Mouse (Mus musculus) adrenal gland, postnatal 14 days (tissue): Measurements from ENCODE around the gene Zscan21. TPM values are rescaled to one million over a fixed set of nuclear protein-coding genes. Genes with fewer than 3 reads are reported as not detected.

Experiments used
- microRNA-seq, 2 experiments: library from miRNA; unstranded; fragments of <30 nt; microRNA quantifications; one replicate each; pipeline ENCODE4 v1.2.0; 2021
- total RNA-seq: library from RNA; stranded (reverse); gene quantifications from 2 replicates; pipeline ENCODE4 v1.2.3, GENCODE M21; 2021

Gene Zscan21
- total RNA-seq, 1 experiment from 2014 or later: 17.2 TPM

Small RNAs within 50 kb of the gene (microRNA-seq; reads per million reads assigned to microRNA genes)
- 1,609 to 2,727 reads per million in 2 experiments for gene Mir106b
- 609 to 743 reads per million in 2 experiments for gene Mir25
- gene Mir93: 4,430 to 8,323 reads per million in 2 experiments

Other genes with a start within 250 kb of the Zscan21 start
- gene Pilrb2, start 245.1 kb upstream of the Zscan21 start, total RNA-seq: 0.45 and 0.70 TPM in 2 replicates
- 0.26 and 7.7 TPM in 2 replicates for gene Cyp3a13, start 195.3 kb upstream of the Zscan21 start, total RNA-seq
- gene Gjc3, start 153.8 kb upstream of the Zscan21 start, total RNA-seq: 0.70 and 0.94 TPM in 2 replicates
- gene Azgp1, start 135.4 kb upstream of the Zscan21 start, total RNA-seq: 6.4 and 99.5 TPM in 2 replicates
- not detected in 2 replicates for gene Smok3a, start 95.6 kb upstream of the Zscan21 start, total RNA-seq
- not detected in 2 replicates for gene Smok3b, start 95.5 kb upstream of the Zscan21 start, total RNA-seq
- gene Smok3c, start 63.7 kb upstream of the Zscan21 start, total RNA-seq: not detected in 2 replicates
- gene Zkscan1, start 31.8 kb upstream of the Zscan21 start, total RNA-seq: 33.1 and 33.6 TPM in 2 replicates
- gene Zfp113, start 38.8 kb downstream of the Zscan21 start, total RNA-seq: 12.5 and 15.4 TPM in 2 replicates
- gene Cops6, start 44.2 kb downstream of the Zscan21 start, total RNA-seq: 149 and 153 TPM in 2 replicates
- gene Ap4m1, start 55.1 kb downstream of the Zscan21 start, total RNA-seq: 21.4 and 24.2 TPM in 2 replicates
- 50.3 and 52.2 TPM in 2 replicates for gene Mcm7, start 55.5 kb downstream of the Zscan21 start, total RNA-seq
- 35.2 and 35.5 TPM in 2 replicates for gene Taf6, start 70.5 kb downstream of the Zscan21 start, total RNA-seq
- gene Cnpy4, start 70.6 kb downstream of the Zscan21 start, total RNA-seq: 20.8 and 22.3 TPM in 2 replicates
- 7.0 and 8.9 TPM in 2 replicates for gene Mblac1, start 77.4 kb downstream of the Zscan21 start, total RNA-seq
- 0.23 and 0.26 TPM in 2 replicates for gene Nxpe5, start 109.0 kb downstream of the Zscan21 start, total RNA-seq
- 70.3 and 74.7 TPM in 2 replicates for gene Lamtor4, start 138.6 kb downstream of the Zscan21 start, total RNA-seq
- 18.2 and 25.6 TPM in 2 replicates for gene BC037034, start 147.1 kb downstream of the Zscan21 start, total RNA-seq
- 0.19 TPM in 1 of 2 replicates, not detected in the other for gene Gal3st4, start 155.9 kb downstream of the Zscan21 start, total RNA-seq
- not detected in 2 replicates for gene Gm43720, start 163.1 kb downstream of the Zscan21 start, total RNA-seq
- gene Gpc2, start 163.1 kb downstream of the Zscan21 start, total RNA-seq: 1.1 and 1.3 TPM in 2 replicates
- gene Stag3, start 163.3 kb downstream of the Zscan21 start, total RNA-seq: 0.15 and 0.56 TPM in 2 replicates
- 0.33 TPM in 1 of 2 replicates, not detected in the other for gene Pvrig, start 225.1 kb downstream of the Zscan21 start, total RNA-seq